Comparison of ENCODE assay signal across 8 mouse cellular contexts in genomic region chr11:102604777-102605552, GRCm38 (mm10). TPM values are rescaled to one million over a fixed set of nuclear protein-coding genes. Genes with fewer than 3 reads are reported as not detected.
DNase-seq lines count a peak whose midpoint lies in the region; ATAC-seq lines count a peak whose summit lies in the region.

No protein-coding gene starts in this region.

- no peaks in the 10 kb centered on the region for H3K9me3 ChIP-seq in forebrain, embryonic 10.5 days
- no peaks in the 10 kb centered on the region for H3K9me3 ChIP-seq in midbrain, embryonic 14.5 days (ENCODE audit: control insufficient read depth, low read length)

- H3K27ac ChIP-seq in forebrain, embryonic 10.5 days = peak overlapping the region; percentile 99
- peak overlapping the region; percentile 92 for H3K27ac ChIP-seq in midbrain, embryonic 14.5 days (replicated peaks; ENCODE audit: low read depth, low read length)

- peaks cover 67% of the 10 kb centered on the region for H3K4me1 ChIP-seq in forebrain, embryonic 10.5 days
- H3K4me1 ChIP-seq in midbrain, embryonic 14.5 days (ENCODE audit: control insufficient read depth, insufficient read depth, low read length) = peaks cover 7% of the 10 kb centered on the region; the same call in 1 of the 2 replicates

- peak; percentile 44 for ATAC-seq in midbrain, embryonic 14.5 days (ENCODE audit: low FRiP score, low TSS enrichment)

- H3K36me3 ChIP-seq in forebrain, embryonic 10.5 days (replicated peaks) = peaks cover 23% of the 10 kb centered on the region
- H3K36me3 ChIP-seq in midbrain, embryonic 14.5 days (ENCODE audit: control insufficient read depth, insufficient read depth, low read length) = no peaks in the 10 kb centered on the region

- peak overlapping the region; percentile 73 for H3K9ac ChIP-seq in midbrain, embryonic 14.5 days (replicated peaks; ENCODE audit: low read length)

- intact Hi-C loops in left cerebral cortex, postnatal 4 days (cut with DNase I) = no loop called here

- H3K4me2 ChIP-seq in midbrain, embryonic 14.5 days (ENCODE audit: low read length) = peak overlapping the region; percentile 88

- peak overlapping the region; percentile 79 for H3K4me3 ChIP-seq in forebrain, embryonic 10.5 days
- H3K4me3 ChIP-seq in midbrain, embryonic 14.5 days (replicated peaks; ENCODE audit: low read depth, low read length) = peak overlapping the region; percentile 67

- WGBS in forebrain, embryonic 10.5 days = under 1% methylated on average over 74 of the region's 74 CpGs
- under 1% methylated on average over 74 of the region's 74 CpGs for WGBS in midbrain, embryonic 14.5 days

- DNase-seq in adrenal gland, adult 18-20 months (ENCODE audit: low spot score in 2 of 2) = peak; percentile 31 to 33
- no peak for DNase-seq in adrenal gland, postnatal 4 days (ENCODE audit: low spot score in 2 of 2)
- DNase-seq in NIH3T3 (ENCODE audit: low read depth) = peak; percentile 70
- peak; percentile 65 for DNase-seq in forebrain, embryonic 10.5 days (ENCODE audit: extremely low spot score, low spot score)
- peak; percentile 53 for DNase-seq in heart, postnatal 4 days
- DNase-seq in left cerebral cortex, postnatal 4 days = peak; percentile 47
- peak; percentile 80 for DNase-seq in midbrain, embryonic 14.5 days
- peak; percentile 40 for DNase-seq in testis, postnatal 14 days (ENCODE audit: low spot score)

- H3K27me3 ChIP-seq in forebrain, embryonic 10.5 days (ENCODE audit: poor library complexity, severe bottlenecking) = peaks cover 25% of the 10 kb centered on the region; the same call in 1 of the 2 replicates
- H3K27me3 ChIP-seq in midbrain, embryonic 14.5 days (ENCODE audit: control insufficient read depth, insufficient read depth, low read length) = peaks cover 7% of the 10 kb centered on the region; the same call in 1 of the 2 replicates

RNA-seq across cellular contexts. Expression of gene Fzd2, which starts 0.8 kb away (rescaled TPM):
- 1 to 10 TPM; 2.6 to 3.6 TPM for total RNA-seq in adrenal gland, adult 18-20 months (2021)
- 10 to 100 TPM; 11.9 to 16.3 TPM for total RNA-seq in adrenal gland, postnatal 4 days (2021)
- polyA plus RNA-seq in forebrain, embryonic 10.5 days (2016; fragmentation: Nextera tagmentation; extraction: Ambion mirVana) = 39.2 and 42.2 TPM in 2 replicates
- 10 to 100 TPM; 21.9 TPM for total RNA-seq in heart, postnatal 4 days (2021)
- 1 to 10 TPM; 6.8 to 7.4 TPM for total RNA-seq in left cerebral cortex, postnatal 4 days (2021)
- polyA plus RNA-seq in midbrain, embryonic 14.5 days (2014; fragmentation: Nextera tagmentation; extraction: Ambion mirVana) = 7.2 and 8.0 TPM in 2 replicates

RNA-seq across cellular contexts. Expression of gene Gm11627, which starts 25.7 kb away (rescaled TPM):
- total RNA-seq in adrenal gland, adult 18-20 months (2021) = not detected
- 1 to 10 TPM; 1.4 to 1.9 TPM for total RNA-seq in adrenal gland, postnatal 4 days (2021)
- 11.8 and 13.1 TPM in 2 replicates for polyA plus RNA-seq in forebrain, embryonic 10.5 days (2016; fragmentation: Nextera tagmentation; extraction: Ambion mirVana)
- total RNA-seq in heart, postnatal 4 days (2021) = 1 to 10 TPM; 4.4 to 5.3 TPM
- total RNA-seq in left cerebral cortex, postnatal 4 days (2021) = 1 to 10 TPM; 2.0 to 2.2 TPM
- polyA plus RNA-seq in midbrain, embryonic 14.5 days (2014; fragmentation: Nextera tagmentation; extraction: Ambion mirVana) = 2.3 and 4.2 TPM in 2 replicates

RNA-seq across cellular contexts. Expression of gene Gpatch8, which starts 48.8 kb away (rescaled TPM):
- 10 to 100 TPM; 24.6 to 29.8 TPM for total RNA-seq in adrenal gland, adult 18-20 months (2021)
- 10 to 100 TPM; 41.5 to 45.8 TPM for total RNA-seq in adrenal gland, postnatal 4 days (2021)
- 58.7 and 62.3 TPM in 2 replicates for polyA plus RNA-seq in forebrain, embryonic 10.5 days (2016; fragmentation: Nextera tagmentation; extraction: Ambion mirVana)
- 10 to 100 TPM; 29.5 to 29.7 TPM for total RNA-seq in heart, postnatal 4 days (2021)
- 10 to 100 TPM; 59.6 to 62.6 TPM for total RNA-seq in left cerebral cortex, postnatal 4 days (2021)
- 51.3 and 58.4 TPM in 2 replicates for polyA plus RNA-seq in midbrain, embryonic 14.5 days (2014; fragmentation: Nextera tagmentation; extraction: Ambion mirVana)

RNA-seq across cellular contexts. Expression of gene Meioc, which starts 58.6 kb away (rescaled TPM):
- total RNA-seq in adrenal gland, adult 18-20 months (2021) = not detected
- total RNA-seq in adrenal gland, postnatal 4 days (2021) = under 1 TPM in 1 of 2 experiments, not detected in 1; 0.11 TPM
- 0.10 and 0.15 TPM in 2 replicates for polyA plus RNA-seq in forebrain, embryonic 10.5 days (2016; fragmentation: Nextera tagmentation; extraction: Ambion mirVana)
- total RNA-seq in heart, postnatal 4 days (2021) = under 1 TPM; 0.09 to 0.33 TPM
- not detected for total RNA-seq in left cerebral cortex, postnatal 4 days (2021)
- polyA plus RNA-seq in midbrain, embryonic 14.5 days (2014; fragmentation: Nextera tagmentation; extraction: Ambion mirVana) = 0.12 TPM in 1 of 2 replicates, not detected in the other

Comparison
In these comparisons a context has a peak if more than half of its experiments do, and no peak if none do; other contexts are left out.
1. DNase-seq: peak in adrenal gland, adult 18-20 months (2 of 2), NIH3T3 (single experiment), forebrain, embryonic 10.5 days (single experiment), heart, postnatal 4 days (single experiment), left cerebral cortex, postnatal 4 days (single experiment), midbrain, embryonic 14.5 days (single experiment) and testis, postnatal 14 days (single experiment); none in adrenal gland, postnatal 4 days (0 of 2).